Mouse (Mus musculus) ES-CJ7 (cell line): Measurements from ENCODE around the gene Fbxo2.
"Not testable (repeated sequence)": the region's sequence is repeated elsewhere in the genome, so short reads cannot be mapped to it uniquely, and the experiment has no call there.

ENCODE experiments used
- DNase-seq: peaks from one replicate; pipeline ENCODE4 v3.0.0; 2011; ENCODE audit warnings: low read depth, low spot score

The Fbxo2 gene

DNA sequence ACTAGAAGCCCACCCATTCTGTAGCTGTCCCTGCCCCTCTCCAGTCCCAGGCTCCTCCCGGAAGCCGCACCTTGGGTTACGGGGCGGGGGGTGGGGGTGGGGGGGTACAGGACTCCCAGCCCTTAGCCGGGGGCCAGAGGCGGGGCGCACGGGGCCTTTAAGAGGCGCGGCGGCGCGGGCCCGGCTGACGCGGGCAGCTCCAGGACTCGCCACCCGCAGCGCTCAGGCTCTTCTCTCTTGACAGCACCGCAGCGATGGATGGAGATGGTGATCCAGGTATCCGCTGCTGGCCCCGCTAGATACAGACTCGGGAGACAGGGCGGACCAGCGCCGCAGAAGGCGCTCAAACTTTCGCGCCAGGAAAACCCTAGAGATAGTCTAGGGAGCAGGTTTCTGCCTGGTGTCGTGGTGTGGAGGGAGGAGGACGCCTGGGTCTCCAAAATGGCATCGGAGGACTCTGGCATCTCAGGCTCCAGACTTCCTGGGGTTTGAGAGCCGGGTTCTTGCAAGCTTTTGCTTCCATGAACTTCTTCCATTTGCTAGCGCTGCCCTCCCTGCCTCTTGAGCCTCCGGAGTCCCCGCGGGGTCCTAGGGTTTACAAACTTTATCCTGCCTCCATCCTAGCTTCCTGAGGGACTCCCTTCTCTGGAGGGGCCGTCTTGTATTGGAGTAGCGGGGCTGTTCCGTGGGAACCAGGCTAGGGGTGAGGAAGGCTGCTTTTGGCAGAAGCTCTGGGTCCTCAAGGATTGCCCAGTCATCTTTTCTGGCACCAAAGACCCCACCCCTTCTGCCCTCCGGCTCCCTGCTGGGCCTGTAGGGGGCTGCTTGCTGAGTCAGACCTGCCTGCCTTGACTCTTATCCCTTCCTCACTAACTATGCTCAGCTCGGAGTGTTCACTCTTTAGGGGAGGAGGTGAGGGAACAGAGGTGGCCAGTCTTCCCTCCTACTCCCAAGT lies at the start of gene Fbxo2, which contains the start of gene Fbxo44:
Gene Fbxo2, plus strand, starts transcription at position 186 of the 955 bp plus-strand sequence.
Gene Fbxo44, minus strand, starts transcription at position 47 of the 955 bp plus-strand sequence.
- DNase-seq, result no peak

DNA sequence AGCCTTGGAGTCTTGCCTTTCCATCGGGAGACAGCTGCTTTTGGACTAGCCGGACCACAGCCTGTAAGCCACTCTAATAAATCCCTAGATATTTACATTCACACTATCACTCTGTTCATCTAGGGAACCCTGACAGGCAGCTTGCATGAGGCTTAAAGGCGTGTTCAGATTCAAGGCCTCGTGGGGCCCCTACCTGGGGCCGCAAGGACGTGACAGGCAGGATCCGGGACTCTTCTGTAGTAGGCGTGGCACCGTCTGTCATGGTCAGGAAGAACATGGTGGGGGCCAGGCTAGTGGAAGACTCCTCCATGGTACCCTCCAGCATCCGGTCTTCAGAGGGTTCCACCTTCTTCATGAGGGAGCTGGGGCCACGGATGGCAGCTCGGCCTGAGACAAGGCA lies 47.9 kb upstream of the Fbxo2 start:
- DNase-seq, result no peak

DNA sequence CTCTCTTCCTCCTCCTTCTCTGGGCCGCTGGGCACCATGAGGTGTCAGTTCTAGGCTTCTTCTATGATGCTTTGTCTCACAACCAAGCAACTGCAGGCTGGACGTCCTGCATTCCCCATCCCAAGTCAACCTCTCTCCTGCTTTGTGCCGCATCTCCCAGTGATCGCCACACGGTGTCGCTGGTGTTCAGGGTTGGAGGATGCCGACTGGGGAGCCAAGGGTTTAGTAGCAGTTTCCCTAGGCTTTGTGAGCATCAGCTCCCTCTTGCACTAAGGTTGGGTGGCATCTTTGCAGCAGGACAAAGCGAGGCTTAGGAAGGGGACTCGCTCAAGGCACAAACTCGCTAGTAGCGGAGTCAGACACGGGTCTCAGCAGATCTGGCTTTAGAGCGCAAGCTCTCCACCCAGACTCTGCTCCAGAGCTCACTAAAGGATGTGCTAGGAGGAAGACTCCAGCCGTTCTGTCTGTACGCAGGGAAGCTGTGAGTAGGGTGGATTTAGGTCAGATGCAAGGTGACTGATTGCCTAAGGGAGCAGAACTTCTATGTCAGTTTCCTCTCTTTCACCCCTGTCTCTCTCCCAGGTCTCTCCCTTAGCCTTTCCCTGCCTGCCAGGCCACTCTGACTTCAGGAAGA lies 45.5 kb upstream of the Fbxo2 start:
- peak; percentile 90 for DNase-seq

DNA sequence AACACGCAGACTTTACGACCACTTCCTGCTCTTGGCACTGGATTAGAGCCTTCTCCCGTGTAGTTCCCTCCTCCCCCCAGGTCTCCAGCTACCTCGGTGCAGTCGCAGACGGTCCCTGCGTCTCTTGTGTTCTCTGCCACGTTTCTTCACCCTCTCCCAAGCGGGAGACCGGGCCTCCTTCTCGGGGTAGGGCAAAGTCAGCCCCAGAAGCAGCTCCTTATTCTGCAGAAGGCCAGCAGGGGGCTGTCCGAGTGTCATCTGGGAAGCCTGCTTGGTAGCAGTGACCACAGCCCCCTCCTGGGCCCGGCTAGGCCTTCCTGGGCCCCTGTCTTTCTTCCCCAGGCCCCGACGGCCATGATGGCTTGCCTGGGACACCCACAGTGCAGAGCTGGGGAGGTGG lies 45.0 kb upstream of the Fbxo2 start:
- DNase-seq, result peak; percentile 49

DNA sequence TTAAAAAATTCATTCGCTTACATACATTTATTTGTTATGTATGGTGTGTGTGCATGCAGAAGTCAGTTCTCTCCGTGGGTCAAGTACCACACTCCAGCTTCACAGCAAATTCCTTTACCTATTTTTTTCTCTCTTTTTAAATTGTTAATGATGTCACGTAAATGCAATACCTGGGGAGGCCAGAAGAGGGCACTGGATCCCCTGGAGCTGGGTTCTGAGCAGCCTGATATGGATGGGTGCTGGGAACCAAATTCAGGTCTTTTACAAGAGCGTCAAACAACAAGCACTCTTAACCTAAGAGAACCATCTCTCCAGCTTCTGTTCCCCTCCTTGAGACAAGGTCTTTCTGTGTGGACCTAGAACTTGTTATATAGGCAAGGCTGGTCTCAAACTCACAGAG lies 43.8 kb upstream of the Fbxo2 start:
- peak; percentile 75 for DNase-seq

DNA sequence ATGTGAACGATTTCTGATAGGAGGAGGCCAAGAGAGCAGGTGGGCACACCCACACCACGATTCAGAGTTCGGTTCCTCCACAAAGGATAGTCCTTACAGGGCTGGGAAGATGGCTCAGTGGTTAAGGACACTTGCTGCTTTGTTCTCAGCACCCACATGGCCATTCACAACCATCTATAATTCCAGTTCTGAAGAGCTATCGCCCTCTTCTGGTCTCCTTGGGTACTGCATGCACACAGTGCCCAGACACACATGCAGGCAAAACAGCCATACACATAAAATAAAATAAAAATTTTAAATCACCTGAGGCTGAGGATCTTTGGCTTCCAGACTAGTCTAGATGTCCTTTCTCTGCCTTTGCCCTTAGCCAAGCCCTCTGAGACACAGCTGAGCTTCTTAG lies 43.0 kb upstream of the Fbxo2 start:
- peak; percentile 68 for DNase-seq

DNA sequence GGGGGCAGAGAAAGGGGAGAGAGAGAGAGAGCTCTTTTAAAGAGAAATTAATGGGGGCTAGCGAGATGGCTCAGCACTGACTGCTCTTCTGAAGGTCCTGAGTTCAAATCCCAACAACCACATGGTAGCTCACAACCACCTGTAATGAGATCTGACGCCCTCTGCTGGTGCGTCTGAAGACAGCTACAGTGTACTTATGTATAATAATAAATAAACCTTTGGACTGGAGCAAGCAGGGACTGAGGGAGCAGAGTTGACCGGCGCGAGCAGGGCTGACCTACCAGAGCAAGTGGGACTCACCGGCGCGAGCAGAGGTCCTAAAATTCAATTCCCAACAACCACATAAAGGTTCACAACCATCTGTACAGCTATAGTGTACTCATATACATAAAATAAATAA lies 40.8 kb upstream of the Fbxo2 start:
- DNase-seq, result not testable (repeated sequence)

DNA sequence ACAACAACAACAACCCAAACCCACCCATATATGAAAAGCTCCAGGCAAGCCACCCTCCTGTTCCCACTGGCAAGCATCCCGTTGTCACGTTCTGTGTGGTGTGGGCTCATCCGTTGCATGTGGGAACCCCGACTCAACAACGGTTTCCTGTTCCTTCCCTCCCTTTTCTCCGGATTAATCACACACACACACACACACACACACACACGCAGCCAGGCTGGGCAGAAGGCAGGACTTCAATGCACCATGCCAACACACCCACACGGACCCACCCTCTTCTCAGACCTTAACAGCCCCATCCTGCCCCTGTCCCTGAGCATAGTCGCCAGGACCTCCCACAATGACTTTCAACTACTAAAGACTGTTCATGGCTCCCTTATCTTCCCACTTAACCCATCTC lies 39.9 kb upstream of the Fbxo2 start:
- no peak for DNase-seq

DNA sequence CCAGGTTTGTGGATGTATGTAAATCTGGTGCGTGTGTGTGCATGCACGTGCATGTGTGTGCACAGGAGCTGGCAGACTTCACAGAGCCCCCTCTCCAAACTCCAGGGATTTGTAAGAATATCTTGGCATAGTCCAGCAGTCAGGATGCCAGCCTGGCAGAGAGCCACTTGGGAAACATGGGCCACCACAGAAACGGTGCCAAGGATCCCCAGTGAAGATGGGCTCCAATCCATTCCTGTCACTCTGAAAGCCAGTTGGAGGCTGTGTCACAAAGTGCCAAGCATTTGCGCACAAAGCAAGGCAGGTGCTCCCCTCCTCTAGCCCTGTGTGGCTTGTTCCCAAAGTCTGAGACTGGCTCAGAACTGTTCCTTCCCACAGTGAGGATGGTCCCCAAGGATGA lies 39.1 kb upstream of the Fbxo2 start:
- DNase-seq, result no peak

DNA sequence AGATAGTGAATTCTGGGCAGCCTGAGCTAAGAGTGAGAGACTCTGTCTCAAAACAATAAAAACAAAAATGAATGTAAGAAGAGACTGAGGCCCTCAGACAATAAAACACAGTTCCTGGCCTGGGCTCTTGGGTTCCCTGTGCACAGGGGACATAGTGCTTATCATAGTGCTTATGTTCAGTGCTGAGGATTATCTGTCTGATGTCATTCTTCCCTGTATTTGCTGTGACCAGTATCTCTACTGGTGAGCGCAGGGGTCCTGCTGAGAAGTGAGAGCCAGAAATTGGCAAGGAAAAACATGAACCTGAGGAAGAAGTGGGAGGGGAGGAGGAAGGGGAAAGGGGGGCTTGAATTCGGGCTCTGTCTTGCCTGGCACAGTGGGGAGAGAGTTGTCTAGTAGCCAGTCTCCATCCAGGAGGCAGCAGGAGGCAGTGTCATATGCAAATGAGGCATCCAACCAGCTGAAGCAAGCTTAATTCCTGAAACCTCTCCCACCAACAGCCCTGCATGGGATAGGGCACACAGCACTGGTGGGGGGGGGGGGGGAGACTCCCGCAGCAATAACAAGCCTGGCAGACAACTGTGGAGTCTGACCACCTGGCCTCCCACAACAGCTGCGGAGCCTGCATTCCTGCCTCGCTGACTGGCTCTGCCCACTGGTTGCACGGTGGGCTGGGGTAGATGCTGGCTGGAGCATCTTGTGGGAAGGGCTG lies 38.3 kb upstream of the Fbxo2 start:
- DNase-seq, result peak; percentile 78

DNA sequence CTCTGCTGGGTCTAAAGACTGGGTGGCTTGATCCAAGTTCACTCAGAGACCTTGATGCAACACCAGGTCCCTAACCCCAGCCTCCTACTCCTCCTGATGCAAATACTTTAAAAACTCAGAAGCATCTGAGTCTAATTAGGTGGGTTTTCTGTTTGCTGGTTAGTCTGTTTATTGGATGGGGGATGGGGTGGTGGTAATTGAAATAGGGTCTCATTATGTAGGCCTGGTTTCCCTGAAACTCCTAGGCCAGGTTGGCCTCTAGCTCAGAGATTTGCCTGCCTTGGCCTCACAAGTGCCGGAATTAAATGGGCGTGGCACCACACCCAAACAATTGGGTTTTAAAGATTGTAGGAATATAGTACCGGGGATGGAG lies 37.7 kb upstream of the Fbxo2 start:
- no peak for DNase-seq

DNA sequence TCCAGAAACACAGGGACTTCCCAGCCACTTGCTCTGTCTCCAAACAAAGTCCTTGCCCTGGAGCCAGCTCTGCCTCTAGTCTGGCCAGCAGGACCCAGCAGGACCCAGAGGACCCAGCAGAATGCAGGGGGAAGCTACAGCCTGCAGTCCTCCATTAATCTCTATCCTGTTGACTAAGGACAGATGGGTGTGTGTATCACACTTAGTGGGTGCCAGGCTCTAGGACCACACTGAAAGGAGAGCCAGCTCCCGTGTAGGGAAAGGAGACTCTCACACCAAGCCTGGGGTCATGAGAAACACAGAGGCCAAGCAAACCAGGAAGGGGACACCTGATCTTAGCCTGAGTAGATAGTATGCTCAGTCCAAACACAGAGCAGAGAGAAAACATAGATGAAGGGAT lies 32.2 kb upstream of the Fbxo2 start:
- no peak for DNase-seq

DNA sequence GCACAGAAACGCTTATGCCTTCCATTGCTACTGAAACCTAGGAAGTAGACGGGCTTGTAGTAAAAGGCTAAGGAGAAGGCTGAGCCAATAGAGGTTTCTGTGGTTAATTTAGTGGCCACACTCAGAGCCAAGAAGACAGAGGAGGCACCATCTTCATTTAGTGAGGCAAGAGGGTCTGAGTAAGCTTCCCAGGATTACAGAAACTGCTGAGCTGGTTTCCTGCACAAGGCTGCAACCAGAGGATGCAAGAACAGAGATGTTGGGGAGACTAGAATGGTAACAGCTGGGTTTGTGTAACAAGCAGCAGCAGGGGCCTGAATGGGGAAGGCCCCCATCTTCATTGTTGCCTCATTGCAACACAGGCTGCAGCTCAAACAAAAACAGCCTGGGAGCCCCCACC lies 31.7 kb upstream of the Fbxo2 start:
- no peak for DNase-seq

DNA sequence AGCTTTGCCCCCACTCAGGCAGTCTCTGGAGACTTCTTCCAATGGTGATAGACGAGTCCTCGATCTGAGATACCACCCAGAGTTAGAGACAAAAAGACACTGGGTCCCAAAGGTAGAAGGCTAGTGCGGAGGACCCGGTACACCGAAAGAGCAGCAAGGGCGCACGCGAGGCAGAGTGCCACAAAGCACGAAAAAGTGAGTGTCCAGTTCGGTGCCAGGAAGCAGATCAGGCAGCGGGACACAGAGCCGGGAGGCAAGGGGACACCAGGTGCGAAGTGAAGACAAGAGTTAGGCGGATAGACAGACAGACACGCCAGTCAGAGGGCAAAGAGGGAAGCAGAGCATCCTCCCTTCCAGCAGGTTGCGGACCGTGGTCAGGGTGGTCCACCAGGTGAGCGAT lies 30.3 kb upstream of the Fbxo2 start, which contains the start of gene Mad2l2:
Gene Mad2l2, plus strand, starts transcription at position 252 of the 400 bp plus-strand sequence.
- no peak for DNase-seq

DNA sequence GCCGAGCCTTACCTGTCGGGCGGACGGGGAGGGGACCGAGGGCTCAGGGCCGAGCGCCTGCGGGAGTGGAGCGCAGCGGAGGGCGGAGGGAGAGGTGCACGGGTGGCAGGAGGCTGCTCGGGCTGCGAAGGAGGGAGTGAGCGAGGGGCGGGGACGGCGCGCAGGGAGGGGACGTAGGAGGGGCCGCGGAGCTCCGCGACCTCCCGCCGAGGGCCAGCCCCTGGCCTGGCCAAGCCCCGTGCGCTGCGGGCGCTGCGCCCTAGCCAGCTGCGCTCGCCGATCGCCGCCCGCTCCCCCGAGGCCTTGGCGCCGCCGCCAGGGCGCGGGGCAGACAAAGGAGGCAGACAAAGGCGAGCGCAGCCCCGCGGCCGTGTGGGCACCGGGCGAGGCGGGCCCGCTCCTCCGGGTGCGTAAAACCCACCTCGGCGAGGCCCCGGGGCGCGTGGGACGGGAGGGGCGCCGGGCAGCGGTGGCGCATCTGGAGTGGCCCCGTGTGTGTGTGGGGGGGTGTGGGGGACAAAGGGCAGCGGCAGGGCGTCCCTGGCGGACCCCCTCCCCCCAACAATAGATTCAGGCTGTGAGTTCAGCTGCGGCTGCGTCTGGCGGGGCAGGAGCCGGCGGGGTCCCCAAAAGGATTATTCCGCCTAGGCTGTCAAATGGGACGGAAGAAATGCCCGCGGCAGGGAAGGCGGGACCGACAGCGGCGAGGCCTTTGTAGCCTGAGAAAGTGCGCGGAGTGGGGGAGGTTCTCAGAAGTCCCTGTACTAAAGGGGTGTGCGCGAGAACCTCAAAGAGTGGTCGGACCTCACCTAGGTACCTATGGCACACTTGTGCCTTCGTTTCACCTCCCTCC lies 29.6 kb upstream of the Fbxo2 start, which contains the start of gene Draxin:
Gene Draxin, minus strand, starts transcription at position 138 of the 853 bp plus-strand sequence.
- DNase-seq, result peak; percentile 62

DNA sequence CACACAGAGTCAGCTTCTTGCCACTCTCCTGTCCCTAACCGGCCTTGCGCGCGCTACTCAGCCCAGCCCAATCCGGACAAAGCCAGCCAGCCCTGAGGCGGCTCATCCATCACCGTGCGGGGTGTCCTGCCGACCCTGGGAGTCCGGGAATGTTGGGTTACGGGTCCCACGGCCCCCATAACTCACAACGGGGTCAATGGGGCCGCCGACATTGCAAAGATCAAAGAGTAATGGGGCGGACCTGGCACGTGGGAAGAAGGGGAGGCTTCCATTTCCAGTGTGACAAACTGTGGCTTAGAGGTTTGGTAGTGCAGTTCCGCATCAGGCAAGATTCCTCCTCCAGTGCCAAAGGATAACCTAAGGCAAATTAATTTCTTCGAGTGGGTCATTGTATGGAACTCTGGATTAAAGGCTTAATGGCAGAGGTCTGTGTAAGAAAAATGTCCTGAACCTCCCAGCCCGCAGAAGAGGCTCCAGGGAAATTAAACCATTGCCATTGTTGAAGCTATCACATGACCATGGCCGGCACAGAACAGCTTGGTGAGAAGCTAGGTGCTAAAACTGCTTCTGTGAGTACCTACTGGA lies 28.8 kb upstream of the Fbxo2 start:
- DNase-seq, result no peak

DNA sequence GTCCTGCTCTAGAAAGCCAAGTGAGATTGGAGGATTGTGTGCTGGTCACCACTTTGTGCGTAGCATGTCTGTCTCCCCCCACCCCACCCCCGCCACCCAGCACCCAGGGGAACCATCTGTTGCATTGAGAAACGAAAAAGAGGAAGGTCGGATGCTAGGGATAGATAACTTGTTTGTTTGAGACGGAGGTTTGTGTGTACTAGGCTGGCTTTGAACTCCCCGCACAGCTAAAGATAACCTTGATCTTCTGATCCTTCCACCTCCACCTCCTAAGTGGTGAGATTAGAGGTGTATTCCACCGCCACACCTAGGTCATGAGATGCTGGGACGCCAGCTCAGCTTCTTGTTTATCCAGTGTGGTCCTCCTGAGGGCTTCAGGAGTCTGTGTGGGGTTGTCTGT lies 25.4 kb upstream of the Fbxo2 start:
- DNase-seq, result no peak

DNA sequence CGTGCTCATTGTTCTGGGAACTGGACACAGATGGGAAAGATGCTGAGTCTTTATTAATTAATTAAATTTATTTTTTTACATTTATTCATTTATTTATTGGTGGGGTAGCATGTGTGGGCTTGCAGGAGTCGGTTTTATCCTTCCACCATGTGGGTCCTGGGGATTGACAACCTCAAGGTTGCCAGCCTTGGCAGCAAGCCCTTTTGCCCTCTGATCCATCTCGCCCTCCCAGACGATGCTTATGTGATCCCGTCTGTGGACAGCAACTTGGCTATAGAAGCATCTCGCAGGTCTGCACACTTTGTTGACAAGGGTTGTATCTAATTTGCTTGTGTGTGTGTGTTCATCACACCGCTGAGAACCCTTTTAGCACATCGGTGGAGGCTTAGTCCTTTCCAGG lies 22.9 kb upstream of the Fbxo2 start:
- no peak for DNase-seq

DNA sequence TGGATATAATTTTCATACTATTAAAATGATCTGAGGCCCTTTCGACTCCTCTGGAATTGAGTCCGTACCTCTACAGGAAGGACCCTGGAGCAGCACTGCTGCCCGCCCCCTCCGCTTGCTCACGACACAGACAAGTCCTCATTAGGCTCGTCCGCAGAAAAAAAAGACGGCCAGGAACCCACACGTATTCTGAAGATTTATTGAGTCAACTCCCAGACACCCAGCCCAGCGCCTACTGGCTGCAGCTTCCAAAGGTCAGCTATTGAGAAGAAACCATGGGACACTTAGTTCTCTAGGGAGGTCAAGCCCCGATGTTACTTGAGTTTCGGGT lies 20.7 kb upstream of the Fbxo2 start:
- DNase-seq, result no peak

DNA sequence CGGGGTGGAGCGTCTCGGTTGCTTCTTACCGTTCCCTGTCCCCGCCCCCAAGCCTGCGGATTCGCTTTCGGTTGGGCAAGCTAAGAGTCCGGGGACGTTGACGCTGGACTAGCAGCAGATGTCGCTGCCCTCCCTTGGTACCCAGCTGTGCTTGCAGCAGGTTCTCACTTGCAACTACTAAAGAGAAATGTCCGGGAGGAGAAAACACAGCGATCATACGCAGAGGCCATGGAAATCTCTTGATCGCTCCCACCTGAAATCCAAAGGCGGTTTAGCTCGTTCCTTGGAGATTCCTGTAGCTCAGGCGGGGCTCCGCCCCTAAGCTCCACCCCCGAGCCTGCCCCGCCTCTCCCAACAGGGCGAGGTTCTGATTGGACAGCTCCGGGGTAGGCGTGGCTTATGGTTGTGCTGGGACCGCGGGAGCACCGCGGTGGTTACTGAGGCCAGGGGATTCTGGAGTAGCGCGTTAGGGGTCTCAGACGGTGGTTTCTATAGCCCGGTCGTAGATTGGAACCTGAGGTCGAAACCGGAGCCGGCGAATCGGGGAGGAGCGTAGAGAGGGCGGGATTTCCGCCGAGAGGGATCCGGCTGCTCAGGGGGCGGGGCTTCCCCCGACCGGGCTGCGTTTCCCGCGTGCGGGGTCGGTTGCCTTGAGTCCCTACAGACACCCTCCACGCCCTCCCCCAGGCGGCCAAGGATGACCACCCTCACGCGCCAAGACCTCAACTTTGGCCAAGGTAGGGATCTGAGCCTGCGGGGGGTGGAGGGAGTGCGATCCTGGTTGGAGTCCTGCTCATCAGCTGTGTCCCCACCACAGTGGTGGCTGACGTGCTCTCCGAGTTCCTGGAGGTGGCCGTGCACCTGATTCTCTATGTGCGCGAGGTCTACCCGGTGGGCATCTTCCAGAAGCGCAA lies 20.1 kb upstream of the Fbxo2 start:
- peak; percentile 93 for DNase-seq
